Mouse (Mus musculus) embryonic facial prominence, embryonic 11.5 days (tissue): Measurements from ENCODE around the gene Amh. TPM values are rescaled to one million over a fixed set of nuclear protein-coding genes. Genes with fewer than 3 reads are reported as not detected.

Experiments used
- ATAC-seq: fragments of 200-750 bp; cut with Nextera tagmentation; replicated peaks from 2 replicates; pipeline ENCODE4 v1.8.0; 2017; ENCODE audit warnings: low read depth; ENCODE audit not compliant: insufficient number of reproducible peaks, low FRiP score, low TSS enrichment
- DNase-seq: peaks from one replicate; pipeline ENCODE4 v3.0.0-alpha.2; 2015; ENCODE audit warnings: low spot score
- H3K27ac ChIP-seq: fragments of 300-500 bp; sonication (generic); replicated peaks from 2 replicates; pipeline ENCODE4 v1.5.1; 2014; ENCODE audit warnings: mild to moderate bottlenecking, low read depth, low read length, control low read depth
- H3K27me3 ChIP-seq: fragments of 300-500 bp; sonication (generic); 2 replicates; pipeline ENCODE4 v1.6.1; 2014; ENCODE audit warnings: mild to moderate bottlenecking, low read length, moderate library complexity, mixed read lengths; ENCODE audit not compliant: control insufficient read depth, insufficient read depth
- H3K36me3 ChIP-seq: fragments of 300-500 bp; sonication (generic); replicated peaks from 2 replicates; pipeline ENCODE4 v1.6.1; 2014; ENCODE audit warnings: low read depth, mild to moderate bottlenecking, low read length, moderate library complexity, mixed read lengths; ENCODE audit not compliant: control insufficient read depth, insufficient read depth
- H3K4me1 ChIP-seq: fragments of 300-500 bp; sonication (generic); 2 replicates; pipeline ENCODE4 v1.6.1; 2014; ENCODE audit warnings: low read length, mixed read lengths; ENCODE audit not compliant: control insufficient read depth, insufficient read depth
- H3K4me2 ChIP-seq: fragments of 300-500 bp; sonication (generic); 2 replicates; pipeline ENCODE4 v1.6.1; 2014; ENCODE audit warnings: low read depth, mild to moderate bottlenecking, control low read depth, low read length, moderate library complexity
- H3K4me3 ChIP-seq: fragments of 300-500 bp; sonication (generic); 2 replicates; pipeline ENCODE4 v1.5.1; 2014; ENCODE audit warnings: low read depth, low read length, control low read depth
- H3K9ac ChIP-seq: fragments of 300-500 bp; sonication (generic); replicated peaks from 2 replicates; pipeline ENCODE4 v1.6.1; 2014; ENCODE audit warnings: mild to moderate bottlenecking, control low read depth, low read length
- H3K9me3 ChIP-seq: fragments of 300-500 bp; sonication (generic); replicated peaks from 2 replicates; pipeline ENCODE4 v1.6.1; 2016; ENCODE audit warnings: mild to moderate bottlenecking, low read length, inconsistent platforms, mixed read lengths; ENCODE audit not compliant: control insufficient read depth
- WGBS: fragments of 180-500 bp; shearing (Covaris S2); extraction: QIAGEN DNeasy Blood & Tissue Kit; methylation state at CpG from one replicate; pipeline ENCODE4 v1.1.7; 2014; 5-methylcytosine and 5-hydroxymethylcytosine counted together
- polyA plus RNA-seq: library from polyadenylated mRNA; unstranded; fragments of >200 nt; fragmentation: Nextera tagmentation; extraction: Ambion mirVana; gene quantifications from 2 replicates; pipeline ENCODE4 v1.2.1, GENCODE M21; 2014

Gene Amh
- polyA plus RNA-seq, 1 experiment from 2014 or later: not detected

DNA sequence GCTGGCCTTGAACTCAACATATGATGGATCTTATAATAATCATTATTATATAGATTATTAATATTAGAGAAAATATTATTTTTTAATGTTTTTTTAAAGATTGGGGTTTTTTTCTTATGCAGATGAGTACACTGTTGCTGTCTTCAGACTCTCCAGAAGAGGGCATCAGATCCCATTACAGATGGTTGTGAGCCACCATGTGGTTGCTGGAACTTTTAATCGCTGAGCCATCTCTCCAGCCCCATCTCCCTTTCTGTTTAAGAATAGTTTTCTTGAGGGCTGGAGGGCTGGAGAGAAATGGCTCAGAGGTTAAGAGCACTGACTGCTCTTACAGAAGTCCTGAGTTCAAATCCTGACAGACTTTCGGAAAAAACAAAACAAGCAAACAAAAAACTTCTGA lies 16.9 kb downstream of the Amh start:
- 50% methylated on average over 2 of the region's 2 CpGs for WGBS
- Histone ChIP-seq H3K4me1 (no peaks in the 10 kb centered on the region), H3K36me3 (no peaks in the 10 kb centered on the region)

DNA sequence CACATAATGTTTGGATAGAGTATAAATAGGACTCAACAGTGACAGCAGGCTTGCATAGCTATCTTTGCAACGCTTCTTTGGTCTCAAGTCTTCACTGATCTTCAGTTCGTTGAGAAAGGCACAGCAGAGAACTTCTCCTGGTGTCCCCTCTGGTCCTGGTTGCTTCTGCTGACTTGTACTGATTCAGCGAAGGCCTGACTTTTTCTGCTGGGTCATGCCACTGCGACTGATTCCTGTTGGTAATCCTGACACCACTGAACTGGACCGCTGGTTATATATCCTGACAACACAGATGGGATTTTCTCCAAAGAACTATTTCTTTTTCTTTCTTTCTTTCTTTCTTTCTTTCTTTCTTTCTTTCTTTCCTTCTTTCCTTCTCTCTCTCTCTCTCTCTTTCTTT lies 17.5 kb downstream of the Amh start:
- Histone ChIP-seq H3K9me3 (no peaks in the 10 kb centered on the region), H3K36me3 (no peaks in the 10 kb centered on the region), H3K27ac (no peak overlapping the region), H3K4me2 (no peak overlapping the region), H3K4me1 (no peaks in the 10 kb centered on the region; the same call in 1 of the 2 replicates), H3K4me3 (no peak overlapping the region), H3K27me3 (no peaks in the 10 kb centered on the region), H3K9ac (no peak overlapping the region)
- WGBS: 85% methylated on average over 5 of the region's 5 CpGs
- DNase-seq (no peak), ATAC-seq (no peak)

More for the DNA sequence above, 16.9 kb downstream of the Amh start:
- DNase-seq (peak; percentile 50), ATAC-seq (no peak)
- no peak overlapping the region for H3K4me2 ChIP-seq
- no peak overlapping the region for H3K9ac ChIP-seq
- H3K9me3 ChIP-seq: no peaks in the 10 kb centered on the region
- no peak overlapping the region for H3K27ac ChIP-seq
- no peaks in the 10 kb centered on the region for H3K27me3 ChIP-seq
- no peak overlapping the region for H3K4me3 ChIP-seq

DNA sequence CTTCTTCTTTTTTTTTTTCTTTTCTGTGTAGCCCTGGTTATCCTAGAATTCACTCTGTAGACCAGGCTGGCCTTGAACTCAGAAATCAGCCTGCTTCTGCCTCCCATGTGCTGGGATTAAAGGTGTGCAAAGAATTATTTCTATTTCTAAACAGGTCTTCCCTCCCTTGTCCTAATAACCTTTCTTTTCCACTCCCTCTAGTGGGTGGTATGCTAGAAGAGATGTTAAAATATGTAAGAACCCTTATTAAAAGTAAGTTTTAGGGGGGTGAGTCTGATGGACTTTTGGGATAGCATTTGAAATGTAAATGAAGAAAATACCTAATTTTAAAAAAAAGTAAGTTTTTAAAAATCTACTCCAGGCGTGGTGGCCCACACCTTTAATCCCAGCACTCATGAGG lies 18.3 kb downstream of the Amh start:
- H3K27ac ChIP-seq: no peak overlapping the region
- no peaks in the 10 kb centered on the region for H3K36me3 ChIP-seq
- peaks cover 2% of the 10 kb centered on the region; the same call in 1 of the 2 replicates for H3K4me1 ChIP-seq
- no peaks in the 10 kb centered on the region for H3K27me3 ChIP-seq
- H3K9me3 ChIP-seq: no peaks in the 10 kb centered on the region
- 88% methylated on average over 1 of the region's 1 CpGs for WGBS
- no peak overlapping the region for H3K4me2 ChIP-seq
- DNase-seq: no peak
- no peak overlapping the region for H3K4me3 ChIP-seq
- no peak overlapping the region for H3K9ac ChIP-seq
- ATAC-seq: no peak

- peaks cover 2% of the 10 kb centered on the region; the same call in 1 of the 2 replicates for H3K4me1 ChIP-seq
- no peak overlapping the region for H3K27ac ChIP-seq
- WGBS: 64% methylated on average over 8 of the region's 8 CpGs
- H3K9ac ChIP-seq: no peak overlapping the region
- H3K9me3 ChIP-seq: no peaks in the 10 kb centered on the region
- H3K4me3 ChIP-seq: no peak overlapping the region
- DNase-seq (no peak), ATAC-seq (no peak)
- H3K36me3 ChIP-seq: no peaks in the 10 kb centered on the region
- no peaks in the 10 kb centered on the region for H3K27me3 ChIP-seq
- no peak overlapping the region for H3K4me2 ChIP-seq
These were observed 19.0 kb downstream of the Amh start for GRCm38 (mm10) chr10:80823847-80824643.

- 72% methylated on average over 2 of the region's 2 CpGs for WGBS
These were observed 19.8 kb downstream of the Amh start for GRCm38 (mm10) chr10:80824827-80825226.

DNA sequence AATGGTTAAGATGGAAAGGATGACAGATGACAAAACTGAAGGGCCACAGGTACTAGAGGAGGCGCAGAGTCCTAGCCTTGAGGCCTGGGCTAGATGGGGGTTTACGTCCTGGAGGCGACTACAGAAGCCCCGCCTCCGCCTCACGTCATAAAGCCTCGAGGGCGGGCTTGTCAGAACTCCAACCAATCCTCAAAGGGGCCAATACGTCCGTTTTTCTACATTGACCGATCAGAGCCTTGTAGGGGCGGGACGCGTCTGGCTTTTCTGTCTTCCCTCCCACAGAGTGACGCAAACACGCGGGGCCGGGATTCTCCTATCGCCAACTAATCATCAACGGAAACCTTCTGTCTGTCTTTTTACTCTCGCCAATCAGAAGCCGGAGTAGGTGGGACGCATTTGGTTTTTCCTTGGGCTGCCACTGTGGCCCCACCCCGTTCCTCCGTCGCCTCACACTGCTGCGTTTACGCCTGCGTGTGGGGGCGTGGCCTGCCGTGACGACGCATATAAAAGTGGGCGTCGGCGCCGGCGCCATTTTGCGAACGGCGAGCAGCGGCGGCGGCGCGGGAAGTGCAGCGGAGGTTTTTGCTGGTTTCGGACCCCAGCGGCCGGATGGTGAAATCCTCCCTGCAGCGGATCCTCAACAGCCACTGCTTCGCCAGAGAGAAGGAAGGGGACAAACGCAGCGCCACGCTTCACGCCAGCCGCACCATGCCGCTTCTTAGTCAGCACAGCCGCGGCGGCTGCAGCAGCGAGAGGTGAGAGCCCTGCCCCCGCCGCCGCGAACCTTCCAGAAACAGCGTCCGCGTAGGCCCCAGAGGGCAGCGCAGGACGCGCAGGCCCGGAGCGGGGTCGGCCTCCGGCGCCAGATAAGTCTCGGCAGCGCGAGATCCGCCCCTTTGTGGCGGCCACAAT lies 21.4 kb downstream of the Amh start, which contains the start of gene Oaz1:
Gene Oaz1 (plus strand): TSS at position 506 of the 912 bp plus-strand sequence.
- Histone ChIP-seq H3K27ac (peak within 1 kb of the TSS; percentile 72), H3K9ac (peak within 1 kb of the TSS; percentile 94), H3K4me3 (peak within 1 kb of the TSS; percentile 77), H3K36me3 (peaks cover 5% of the 10 kb centered on the region), H3K9me3 (no peaks in the 10 kb centered on the region), H3K27me3 (no peaks in the 10 kb centered on the region), H3K4me2 (peak within 1 kb of the TSS; percentile 94), H3K4me1 (peaks cover 2% of the 10 kb centered on the region; the same call in 1 of the 2 replicates)
- under 1% methylated on average over 75 of the region's 82 CpGs for WGBS
- peak; percentile 95 for ATAC-seq
- DNase-seq: peak; percentile 99

More at GRCm38 (mm10) chr10:80824827-80825226, 19.8 kb downstream of the Amh start:
- H3K4me3 ChIP-seq: no peak overlapping the region
- peaks cover 5% of the 10 kb centered on the region for H3K36me3 ChIP-seq
- DNase-seq (no peak), ATAC-seq (no peak)
- H3K4me1 ChIP-seq: peaks cover 2% of the 10 kb centered on the region; the same call in 1 of the 2 replicates
- no peaks in the 10 kb centered on the region for H3K27me3 ChIP-seq
- H3K27ac ChIP-seq: no peak overlapping the region
- no peaks in the 10 kb centered on the region for H3K9me3 ChIP-seq
- H3K9ac ChIP-seq: no peak overlapping the region
- H3K4me2 ChIP-seq: no peak overlapping the region

DNA sequence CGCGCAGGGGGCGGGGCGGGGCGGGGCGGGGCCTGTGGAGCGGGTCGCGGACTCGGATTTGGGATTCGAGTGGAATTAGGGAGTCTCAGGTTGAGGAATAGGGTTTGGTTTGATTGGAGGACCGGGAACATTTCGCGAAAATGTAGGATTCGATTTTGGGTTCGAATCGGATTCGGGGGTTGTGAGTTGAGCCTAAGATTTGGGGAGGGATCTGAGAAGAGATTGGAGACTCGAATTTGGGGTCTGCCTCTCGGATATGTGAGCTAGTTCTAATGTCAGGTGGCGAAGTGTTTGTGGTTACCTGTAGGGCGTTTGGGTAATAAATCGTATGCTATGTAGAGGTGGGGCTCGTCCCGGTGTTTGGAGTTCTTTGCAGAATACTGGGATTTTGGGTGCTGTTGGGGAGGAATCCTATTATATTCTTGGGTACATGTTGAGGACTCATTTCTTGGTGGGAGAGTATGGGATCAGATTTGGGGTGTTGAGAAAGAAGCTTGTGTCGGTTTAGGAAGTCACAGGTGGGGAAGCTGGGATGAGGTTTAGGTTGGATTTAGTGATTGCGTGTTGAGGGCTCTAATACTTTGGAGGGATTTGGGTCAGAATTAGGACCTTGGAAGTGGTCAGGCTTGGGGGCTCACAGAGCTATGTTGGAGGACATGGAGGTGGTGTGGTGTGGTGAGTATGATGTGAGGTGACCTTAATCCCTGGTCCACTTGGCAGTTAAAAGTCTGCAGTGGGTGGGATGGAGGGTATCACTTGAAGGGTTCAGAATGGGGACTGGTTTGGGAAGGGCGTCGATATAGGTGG lies 22.2 kb downstream of the Amh start:
- 8% methylated on average over 27 of the region's 29 CpGs for WGBS
- H3K36me3 ChIP-seq: peaks cover 5% of the 10 kb centered on the region
- DNase-seq (no peak), ATAC-seq (no peak)
- H3K9me3 ChIP-seq: no peaks in the 10 kb centered on the region
- no peaks in the 10 kb centered on the region for H3K27me3 ChIP-seq
- H3K4me1 ChIP-seq: peaks cover 2% of the 10 kb centered on the region; the same call in 1 of the 2 replicates
- peak overlapping the region; percentile 94 for H3K9ac ChIP-seq
- H3K4me3 ChIP-seq: peak overlapping the region; percentile 77
- H3K27ac ChIP-seq: peak overlapping the region; percentile 72
- peak overlapping the region; percentile 94 for H3K4me2 ChIP-seq
